Mouse (Mus musculus): ENCODE measurements around the gene Ripor2.

The Ripor2 gene

GRCm38 (mm10) chr13:24581833-24582232, at the start of gene Ripor2:
TSS of gene Ripor2 (plus strand) at chr13:24582189.
- no peak for DNase-seq

GRCm38 (mm10) chr13:24536531-24537167, 45.3 kb upstream of the Ripor2 start:
- DNase-seq: no peak

- DNase-seq: no peak
Observed at GRCm38 (mm10) chr13:24538012-24538411, 44.0 kb upstream of the Ripor2 start.

- DNase-seq: no peak
Observed at GRCm38 (mm10) chr13:24538941-24539340, 43.0 kb upstream of the Ripor2 start.

GRCm38 (mm10) chr13:24545677-24546076, 36.3 kb upstream of the Ripor2 start:
- no peak for DNase-seq

GRCm38 (mm10) chr13:24546801-24547459, 35.1 kb upstream of the Ripor2 start:
- no peak for DNase-seq

GRCm38 (mm10) chr13:24548911-24549310, 33.1 kb upstream of the Ripor2 start:
- no peak for DNase-seq

GRCm38 (mm10) chr13:24551100-24551931, 30.7 kb upstream of the Ripor2 start:
- no peak for DNase-seq

GRCm38 (mm10) chr13:24552039-24552438, 29.9 kb upstream of the Ripor2 start:
- DNase-seq: no peak

- DNase-seq: no peak
Observed at GRCm38 (mm10) chr13:24561391-24561790, 20.6 kb upstream of the Ripor2 start.

- DNase-seq: no peak
Observed at GRCm38 (mm10) chr13:24564706-24565105, 17.3 kb upstream of the Ripor2 start.

GRCm38 (mm10) chr13:24565230-24565949, 16.6 kb upstream of the Ripor2 start:
- DNase-seq: no peak

GRCm38 (mm10) chr13:24565950-24566320, 16.1 kb upstream of the Ripor2 start:
- DNase-seq: no peak

GRCm38 (mm10) chr13:24567176-24567811, 14.7 kb upstream of the Ripor2 start:
- no peak for DNase-seq

- no peak for DNase-seq
Observed at GRCm38 (mm10) chr13:24569066-24569465, 12.9 kb upstream of the Ripor2 start.

- DNase-seq: no peak
Observed at GRCm38 (mm10) chr13:24570716-24571115, 11.3 kb upstream of the Ripor2 start.

- DNase-seq: no peak
Observed at GRCm38 (mm10) chr13:24571906-24572305, 10.1 kb upstream of the Ripor2 start.

- DNase-seq: no peak
Observed at GRCm38 (mm10) chr13:24575126-24575525, 6.9 kb upstream of the Ripor2 start.

- peak in 1 of 2 experiments; percentile 25 for DNase-seq
Observed at GRCm38 (mm10) chr13:24576338-24577119, 5.5 kb upstream of the Ripor2 start.

- no peak for DNase-seq
Observed at GRCm38 (mm10) chr13:24578317-24578716, 3.7 kb upstream of the Ripor2 start.

- no peak for DNase-seq
Observed at GRCm38 (mm10) chr13:24580759-24581158, 1.2 kb upstream of the Ripor2 start.

- DNase-seq: no peak
Observed at GRCm38 (mm10) chr13:24584403-24584802, 2.4 kb downstream of the Ripor2 start.

Data from cerebellum, postnatal 25 days (tissue).